Mouse (Mus musculus) limb, embryonic 12.5 days (tissue): Measurements from ENCODE around the gene Fmod. TPM values are rescaled to one million over a fixed set of nuclear protein-coding genes. Genes with fewer than 3 reads are reported as not detected.

ENCODE experiments used
- ATAC-seq: fragments of 200-750 bp; cut with Nextera tagmentation; 2 replicates; pipeline ENCODE4 v1.8.0; 2017; ENCODE audit warnings: low read depth, moderate TSS enrichment; ENCODE audit not compliant: insufficient number of reproducible peaks, insufficient read depth, low FRiP score, low TSS enrichment
- H3K27ac ChIP-seq: fragments of 300-500 bp; sonication (generic); 2 replicates; pipeline ENCODE4 v1.5.1; 2016; ENCODE audit warnings: mild to moderate bottlenecking, moderate library complexity
- H3K27me3 ChIP-seq: fragments of 300-500 bp; sonication (generic); 2 replicates; pipeline ENCODE4 v1.6.1; 2016; ENCODE audit warnings: mild to moderate bottlenecking, moderate library complexity
- H3K36me3 ChIP-seq: fragments of 300-500 bp; sonication (generic); 2 replicates; pipeline ENCODE4 v1.6.1; 2016; ENCODE audit warnings: mild to moderate bottlenecking, moderate library complexity
- H3K4me1 ChIP-seq: fragments of 300-500 bp; sonication (generic); replicated peaks from 2 replicates; pipeline ENCODE4 v1.6.1; 2016
- H3K4me2 ChIP-seq: fragments of 300-500 bp; sonication (generic); 2 replicates; pipeline ENCODE4 v1.6.1; 2016; ENCODE audit warnings: mild to moderate bottlenecking, moderate library complexity
- H3K4me3 ChIP-seq: fragments of 300-500 bp; sonication (generic); replicated peaks from 2 replicates; pipeline ENCODE4 v1.5.1; 2016; ENCODE audit warnings: mild to moderate bottlenecking
- H3K9ac ChIP-seq: fragments of 300-500 bp; sonication (generic); replicated peaks from 2 replicates; pipeline ENCODE4 v1.6.1; 2016; ENCODE audit warnings: mild to moderate bottlenecking, moderate library complexity
- H3K9me3 ChIP-seq: fragments of 300-500 bp; sonication (generic); 2 replicates; pipeline ENCODE4 v1.6.1; 2016; ENCODE audit warnings: mild to moderate bottlenecking, moderate library complexity
- WGBS: fragments of 180-500 bp; shearing (Covaris S2); methylation state at CpG from one replicate; pipeline ENCODE4 v1.1.7; 2016; 5-methylcytosine and 5-hydroxymethylcytosine counted together
- polyA plus RNA-seq: library from polyadenylated mRNA; unstranded; fragments of >200 nt; fragmentation: Nextera tagmentation; extraction: Ambion mirVana; gene quantifications from 2 replicates; pipeline ENCODE4 v1.2.1, GENCODE M21; 2016

The Fmod gene
- polyA plus RNA-seq, 1 experiment from 2014 or later = 12.6 TPM

DNA sequence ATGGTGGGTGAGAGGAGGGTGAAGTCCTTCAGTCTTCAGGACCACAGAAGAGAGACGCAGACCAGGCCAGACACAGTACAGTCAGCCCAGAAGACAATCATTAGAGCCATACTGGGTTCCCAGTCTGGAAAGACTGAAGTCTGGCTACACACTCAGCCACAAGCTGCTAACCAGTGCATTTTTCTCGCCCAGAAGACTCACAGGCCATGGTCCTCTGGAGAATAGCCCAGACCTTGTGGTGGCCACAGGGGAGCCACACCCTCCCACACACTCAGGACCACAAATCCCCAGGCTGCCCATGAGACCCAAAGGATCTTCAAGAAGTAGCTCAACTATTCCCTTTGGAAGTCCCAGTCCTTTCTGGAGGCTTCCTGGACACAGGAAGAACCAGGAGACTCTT, 2.3 kb downstream of the Fmod start:
- Histone ChIP-seq H3K36me3 (no peaks in the 10 kb centered on the region), H3K9ac (no peak overlapping the region), H3K4me1 (peaks cover 34% of the 10 kb centered on the region), H3K27me3 (peaks cover 3% of the 10 kb centered on the region; the same call in 1 of the 2 replicates), H3K9me3 (no peaks in the 10 kb centered on the region), H3K4me2 (no peak overlapping the region), H3K4me3 (no peak overlapping the region), H3K27ac (no peak overlapping the region)
- no peak for ATAC-seq
- WGBS = 89% methylated on average over 2 of the region's 2 CpGs

GRCm38 (mm10) chr1:134041900-134042299, 4.8 kb downstream of the Fmod start:
- no peak for ATAC-seq
- no peaks in the 10 kb centered on the region for H3K36me3 ChIP-seq
- H3K4me2 ChIP-seq = no peak overlapping the region
- peak overlapping the region; percentile 51; the same call in 1 of the 2 replicates for H3K27ac ChIP-seq
- peaks cover 34% of the 10 kb centered on the region for H3K4me1 ChIP-seq
- WGBS = 65% methylated on average over 2 of the region's 2 CpGs
- H3K9ac ChIP-seq = no peak overlapping the region
- no peak overlapping the region for H3K4me3 ChIP-seq
- H3K27me3 ChIP-seq = peaks cover 3% of the 10 kb centered on the region; the same call in 1 of the 2 replicates
- no peaks in the 10 kb centered on the region for H3K9me3 ChIP-seq

- H3K9me3 ChIP-seq = no peaks in the 10 kb centered on the region
- H3K27me3 ChIP-seq = peaks cover 5% of the 10 kb centered on the region; the same call in 1 of the 2 replicates
- H3K27ac ChIP-seq = peak overlapping the region; percentile 51
- WGBS = 18% methylated on average over 1 of the region's 1 CpGs
- H3K36me3 ChIP-seq = no peaks in the 10 kb centered on the region
- H3K4me1 ChIP-seq = peaks cover 30% of the 10 kb centered on the region
- no peak for ATAC-seq
- H3K4me2 ChIP-seq = no peak overlapping the region
- H3K4me3 ChIP-seq = no peak overlapping the region
- 0 out of 2 replicates have a peak overlapping the region, but pooled peaks have one; percentile 5 for H3K9ac ChIP-seq
These were observed 5.3 kb downstream of the Fmod start for GRCm38 (mm10) chr1:134042341-134042740.

DNA sequence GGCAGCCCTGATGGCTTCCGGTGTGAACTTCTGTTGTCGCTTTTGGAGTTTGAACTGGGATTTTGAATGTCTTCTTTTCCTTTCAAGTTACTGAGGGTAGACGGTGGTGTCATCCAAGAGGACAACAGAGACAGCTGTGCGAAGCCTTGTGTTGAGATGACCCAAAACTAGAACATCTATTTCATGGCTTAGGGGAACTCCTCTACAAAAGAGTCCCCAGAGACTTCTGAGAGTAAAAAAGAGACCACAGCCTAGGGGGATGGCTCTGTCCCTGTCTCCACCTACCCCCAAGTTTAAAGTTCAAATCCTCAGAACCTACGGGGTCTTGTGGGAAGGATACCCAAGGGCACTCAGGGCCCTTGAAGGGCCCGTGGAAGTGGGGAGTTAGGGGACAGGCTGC, 7.8 kb downstream of the Fmod start:
- Histone ChIP-seq H3K27ac (0 out of 2 replicates have a peak overlapping the region, but pooled peaks have one; percentile 5), H3K4me2 (no peak overlapping the region), H3K27me3 (peaks cover 10% of the 10 kb centered on the region; the same call in 1 of the 2 replicates), H3K4me3 (no peak overlapping the region), H3K36me3 (no peaks in the 10 kb centered on the region), H3K4me1 (peaks cover 30% of the 10 kb centered on the region), H3K9me3 (no peaks in the 10 kb centered on the region), H3K9ac (no peak overlapping the region)
- 90% methylated on average over 6 of the region's 6 CpGs for whole genome bisulfite sequencing
- ATAC-seq = no peak

GRCm38 (mm10) chr1:134045971-134046370, 8.9 kb downstream of the Fmod start:
- Histone ChIP-seq H3K27me3 (peaks cover 6% of the 10 kb centered on the region; the same call in 1 of the 2 replicates), H3K36me3 (no peaks in the 10 kb centered on the region), H3K9ac (no peak overlapping the region), H3K4me2 (peak overlapping the region; percentile 60), H3K4me3 (peak overlapping the region; percentile 27), H3K4me1 (peaks cover 30% of the 10 kb centered on the region), H3K9me3 (no peaks in the 10 kb centered on the region), H3K27ac (no peak overlapping the region)
- ATAC-seq = no peak
- 4% methylated on average over 9 of the region's 9 CpGs for WGBS

GRCm38 (mm10) chr1:134046387-134046786, 9.3 kb downstream of the Fmod start:
- WGBS = 26% methylated on average over 23 of the region's 23 CpGs
- Histone ChIP-seq H3K9me3 (no peaks in the 10 kb centered on the region), H3K4me3 (peak overlapping the region; percentile 27), H3K27me3 (peaks cover 9% of the 10 kb centered on the region; the same call in 1 of the 2 replicates), H3K9ac (no peak overlapping the region), H3K4me2 (peak overlapping the region; percentile 60), H3K27ac (no peak overlapping the region), H3K36me3 (no peaks in the 10 kb centered on the region), H3K4me1 (peaks cover 30% of the 10 kb centered on the region)
- ATAC-seq = no peak

GRCm38 (mm10) chr1:134047431-134047830, 10.4 kb downstream of the Fmod start:
- no peak overlapping the region for H3K27ac ChIP-seq
- H3K9ac ChIP-seq = no peak overlapping the region
- no peaks in the 10 kb centered on the region for H3K36me3 ChIP-seq
- WGBS = 77% methylated on average over 6 of the region's 6 CpGs
- peaks cover 22% of the 10 kb centered on the region for H3K4me1 ChIP-seq
- no peak for ATAC-seq
- H3K4me2 ChIP-seq = no peak overlapping the region
- H3K4me3 ChIP-seq = no peak overlapping the region
- H3K27me3 ChIP-seq = peaks cover 9% of the 10 kb centered on the region; the same call in 1 of the 2 replicates
- no peaks in the 10 kb centered on the region for H3K9me3 ChIP-seq

GRCm38 (mm10) chr1:134048759-134049158, 11.7 kb downstream of the Fmod start:
- WGBS = 3% methylated on average over 5 of the region's 5 CpGs
- Histone ChIP-seq H3K4me1 (peaks cover 8% of the 10 kb centered on the region; the same call in 1 of the 2 replicates), H3K36me3 (no peaks in the 10 kb centered on the region), H3K27ac (no peak overlapping the region), H3K9me3 (no peaks in the 10 kb centered on the region), H3K27me3 (peaks cover 9% of the 10 kb centered on the region; the same call in 1 of the 2 replicates), H3K4me3 (no peak overlapping the region), H3K9ac (no peak overlapping the region), H3K4me2 (no peak overlapping the region)
- peak; percentile 18; the same call in 1 of the 2 replicates for ATAC-seq

- Histone ChIP-seq H3K4me2 (no peak overlapping the region), H3K27me3 (peaks cover 9% of the 10 kb centered on the region; the same call in 1 of the 2 replicates), H3K9me3 (no peaks in the 10 kb centered on the region), H3K9ac (no peak overlapping the region), H3K27ac (no peak overlapping the region), H3K36me3 (no peaks in the 10 kb centered on the region), H3K4me3 (no peak overlapping the region), H3K4me1 (peaks cover 6% of the 10 kb centered on the region; the same call in 1 of the 2 replicates)
- WGBS = 70% methylated on average over 6 of the region's 6 CpGs
- no peak for ATAC-seq
These were observed 12.5 kb downstream of the Fmod start for GRCm38 (mm10) chr1:134049542-134049941.

DNA sequence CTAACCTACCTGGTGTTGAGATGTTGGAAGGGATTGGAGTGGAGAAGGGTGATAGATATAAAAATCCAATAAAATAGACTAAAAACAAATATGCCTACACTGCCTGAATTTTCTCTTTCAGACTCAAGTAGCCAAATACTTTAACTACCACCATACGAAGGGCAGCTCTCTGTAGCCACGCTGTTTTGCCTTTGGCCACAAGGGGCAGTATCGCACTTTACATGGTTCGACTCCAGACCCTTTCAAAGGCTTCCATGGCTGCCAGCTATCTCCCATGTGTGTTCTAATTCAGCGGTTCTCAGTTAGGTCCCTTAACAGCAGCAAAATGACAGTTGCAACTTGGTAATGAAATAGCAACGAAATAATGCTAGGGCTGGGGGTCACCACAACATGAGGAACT, 16.2 kb downstream of the Fmod start:
- H3K9me3 ChIP-seq = no peaks in the 10 kb centered on the region
- peaks cover 4% of the 10 kb centered on the region; the same call in 1 of the 2 replicates for H3K4me1 ChIP-seq
- no peak overlapping the region for H3K9ac ChIP-seq
- H3K36me3 ChIP-seq = no peaks in the 10 kb centered on the region
- ATAC-seq = no peak
- H3K4me2 ChIP-seq = no peak overlapping the region
- H3K27ac ChIP-seq = no peak overlapping the region
- peaks cover 2% of the 10 kb centered on the region; the same call in 1 of the 2 replicates for H3K27me3 ChIP-seq
- H3K4me3 ChIP-seq = no peak overlapping the region
- WGBS = 6% methylated on average over 6 of the region's 6 CpGs

GRCm38 (mm10) chr1:134055058-134055457, 18.0 kb downstream of the Fmod start:
- WGBS = 68% methylated on average over 9 of the region's 9 CpGs
- no peak for ATAC-seq
- H3K27ac ChIP-seq = no peak overlapping the region

More at GRCm38 (mm10) chr1:134055058-134055457, 18.0 kb downstream of the Fmod start:
- Histone ChIP-seq H3K36me3 (no peaks in the 10 kb centered on the region), H3K9me3 (no peaks in the 10 kb centered on the region), H3K27me3 (peaks cover 2% of the 10 kb centered on the region; the same call in 1 of the 2 replicates), H3K4me1 (peaks cover 9% of the 10 kb centered on the region), H3K4me2 (no peak overlapping the region), H3K9ac (no peak overlapping the region), H3K4me3 (no peak overlapping the region)
